ENCODE assay signal across 8 mouse cellular contexts in the genomic region with DNA sequence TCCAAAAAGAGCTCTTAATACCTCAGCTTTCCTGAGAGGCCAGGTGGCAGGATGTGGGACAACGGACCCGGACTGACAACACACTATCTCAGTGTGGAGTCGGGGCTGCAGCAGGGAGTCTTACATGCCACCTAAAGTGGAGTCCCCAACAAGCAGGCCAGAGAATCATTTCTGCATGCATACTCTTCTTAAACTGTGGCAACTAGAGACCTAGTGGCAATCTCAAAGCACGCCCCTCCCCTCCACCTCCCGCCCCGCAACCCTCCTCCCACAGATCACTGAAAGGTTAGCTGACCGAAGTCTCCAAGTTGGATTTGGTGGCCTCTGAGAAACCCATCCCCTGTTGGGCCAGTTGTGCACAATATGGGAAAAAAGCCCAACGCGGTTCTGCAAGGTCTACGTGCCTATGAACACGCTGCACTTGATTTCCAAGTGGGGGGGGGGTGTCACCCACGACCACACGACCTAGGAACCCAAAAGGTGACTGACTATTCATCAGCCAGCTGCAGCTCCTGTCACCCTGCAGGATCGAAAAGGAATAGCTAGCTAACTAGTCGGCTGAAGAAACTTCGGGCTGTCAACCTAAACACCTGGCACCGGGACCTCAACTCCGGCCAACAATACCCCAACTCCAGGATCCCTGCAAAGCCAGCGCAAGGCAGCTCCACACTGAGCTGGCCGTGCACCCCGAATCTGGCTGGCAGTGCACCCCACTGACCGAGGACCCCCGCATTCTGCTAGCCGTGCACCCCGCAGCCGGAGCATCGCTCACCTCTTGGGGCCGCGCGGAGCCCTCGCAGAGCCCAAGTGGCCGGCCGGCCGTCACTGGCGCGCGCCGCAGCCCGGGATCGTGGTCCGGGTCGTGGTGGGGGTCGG. TPM values are rescaled to one million over a fixed set of nuclear protein-coding genes. Genes with fewer than 3 reads are reported as not detected.
DNase-seq lines count a peak whose midpoint lies in the region; ATAC-seq and TF ChIP-seq lines count a peak whose summit lies in the region.

No protein-coding gene starts in this region.

- TF ChIP-seq CTCF in brain, embryonic 14.5 days (IDR thresholded peaks at IDR 0.05; ENCODE audit: borderline replicate concordance, extremely low read depth, insufficient read depth, insufficient read length): peak; percentile 21; the same call in 1 of the 2 replicates

- no peaks in the 10 kb centered on the region for H3K27me3 ChIP-seq in forebrain, embryonic 16.5 days (replicated peaks; ENCODE audit: control insufficient read depth, insufficient read depth, low read length)

- no peaks in the 10 kb centered on the region for H3K36me3 ChIP-seq in forebrain, embryonic 16.5 days (ENCODE audit: control insufficient read depth, insufficient read depth)

- H3K4me2 ChIP-seq in forebrain, embryonic 16.5 days (ENCODE audit: low read length): peak overlapping the region; percentile 73

- ATAC-seq in forebrain, embryonic 16.5 days: peak; percentile 79
- peak; percentile 10 for ATAC-seq in inflammation-experienced regulatory T-cells, adult 6 months

- H3K4me3 ChIP-seq in forebrain, embryonic 16.5 days (replicated peaks; ENCODE audit: low read length): peak overlapping the region; percentile 80

- peak overlapping the region; percentile 82 for H3K9ac ChIP-seq in forebrain, embryonic 16.5 days (replicated peaks; ENCODE audit: low read depth, low read length)

- TF ChIP-seq POLR2A in brain, embryonic 14.5 days (IDR thresholded peaks at IDR 0.05; ENCODE audit: borderline replicate concordance, extremely low read depth, insufficient read depth, insufficient read length, poor library complexity, severe bottlenecking): no peak

- no peaks in the 10 kb centered on the region for H3K9me3 ChIP-seq in forebrain, embryonic 16.5 days (ENCODE audit: control insufficient read depth, low read length)

- DNase-seq in adrenal gland, adult 2 months: peak; percentile 49
- DNase-seq in adrenal gland, adult 8-10 months: no peak
- peak; percentile 56 to 67 for DNase-seq in B cell, adult 2 months
- DNase-seq in brain, embryonic 14.5 days (ENCODE audit: low read depth): peak; percentile 58
- DNase-seq in lung, postnatal 36 days: peak; percentile 45
- peak; percentile 28 to 41 for DNase-seq in spleen, postnatal 10 days (ENCODE audit: low spot score in 2 of 2)

- H3K4me1 ChIP-seq in forebrain, embryonic 16.5 days (replicated peaks; ENCODE audit: control insufficient read depth, insufficient read depth, low read length): peaks cover 10% of the 10 kb centered on the region; the same call in 1 of the 2 replicates

- H3K27ac ChIP-seq in forebrain, embryonic 16.5 days (ENCODE audit: low read length): peak overlapping the region; percentile 45

- under 1% methylated on average over 43 of the region's 43 CpGs for WGBS in forebrain, embryonic 16.5 days

RNA-seq across cellular contexts. Expression of a gene that starts 0.8 kb away (rescaled TPM):
- total RNA-seq in adrenal gland, adult 2 months (2021): 1 to 10 TPM; 6.3 to 7.2 TPM
- 1.2 and 1.3 TPM in 2 replicates for polyA plus RNA-seq in adrenal gland, adult 2 months (2012; rRNA removed)
- 10 to 100 TPM in 2 of 4 experiments, 1 to 10 TPM in 2; 4.1 to 18.9 (median 8.9) TPM for total RNA-seq in adrenal gland, adult 8-10 months (2022)
- polyA plus RNA-seq in brain, embryonic 14.5 days (2012; rRNA removed): 2.0 and 2.8 TPM in 2 replicates
- 2.5 and 2.9 TPM in 2 replicates for polyA plus RNA-seq in forebrain, embryonic 16.5 days (2015; fragmentation: Nextera tagmentation; extraction: Ambion mirVana)
- polyA plus RNA-seq in inflammation-experienced regulatory T-cells, adult 6 months (2017; shearing (Covaris generic)): 10 to 100 TPM; 41.2 to 50.7 (median 46.5) TPM

Comparison
In these comparisons a context has a peak if more than half of its experiments do, and no peak if none do; other contexts are left out.
1. RNA of a gene that starts 0.8 kb away (polyA plus RNA-seq): 41.2 to 50.7 TPM in inflammation-experienced regulatory T-cells, adult 6 months; 2.0 to 2.8 TPM in brain, embryonic 14.5 days, 2.5 to 2.9 TPM in forebrain, embryonic 16.5 days and 1.2 to 1.3 TPM in adrenal gland, adult 2 months; every median in the first group is over 10 times any median in the second.